Mouse (Mus musculus): Measurements from ENCODE around the gene Atp6ap1. TPM values are rescaled to one million over a fixed set of nuclear protein-coding genes. Genes with fewer than 3 reads are reported as not detected.
A peak's percentile ranks its signal among the peaks of the same experiment; 100 is the strongest.

Gene Atp6ap1
- total and polyA plus RNA-seq, 2 experiments from 2014 or later, result 92.3 to 125 TPM

DNA sequence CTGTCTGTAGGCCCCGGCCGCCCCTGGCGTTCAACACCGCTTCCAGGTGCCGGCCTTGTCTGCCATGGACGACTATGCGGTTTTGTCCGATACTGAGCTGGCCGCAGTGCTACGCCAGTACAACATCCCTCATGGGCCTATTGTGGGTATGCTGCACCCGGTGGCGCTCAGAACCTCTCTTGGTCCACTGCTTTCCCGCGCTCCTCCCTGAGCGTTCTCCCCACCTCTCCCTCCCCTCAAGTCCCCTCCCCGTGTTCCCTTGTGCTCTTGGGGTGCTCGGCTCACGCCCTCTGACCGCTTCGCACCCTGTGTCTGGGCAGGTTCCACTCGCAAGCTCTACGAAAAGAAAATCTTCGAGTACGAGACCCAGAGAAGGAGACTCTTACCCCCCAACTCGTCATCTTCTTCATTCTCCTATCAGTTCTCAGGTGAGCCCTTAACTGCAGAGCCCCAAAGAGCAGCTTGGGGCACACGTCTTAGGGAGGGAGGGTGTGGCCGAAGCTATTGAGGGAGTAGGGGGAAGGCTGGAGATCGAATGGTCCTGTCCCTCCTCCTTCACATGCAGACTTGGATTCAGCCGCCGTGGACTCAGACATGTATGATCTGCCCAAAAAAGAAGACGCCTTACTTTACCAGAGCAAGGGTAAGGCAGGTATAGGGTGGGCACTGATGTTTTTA, 41.9 kb upstream of the Atp6ap1 start:
- Histone ChIP-seq H3K4me2 (ENCODE audit: low read depth, low read length) (peak overlapping the region; percentile 80), H3K27me3 (ENCODE audit: control insufficient read depth, insufficient read depth, low read length) (no peaks in the 10 kb centered on the region), H3K9me3 (replicated peaks; ENCODE audit: control insufficient read depth, low read length) (no peaks in the 10 kb centered on the region), H3K27ac (ENCODE audit: low read depth) (peak overlapping the region; percentile 86), H3K9ac (replicated peaks; ENCODE audit: low read depth, low read length) (peak overlapping the region; percentile 78), H3K4me3 (ENCODE audit: low read depth, low read length) (peak overlapping the region; percentile 63), H3K4me1 (ENCODE audit: control insufficient read depth, insufficient read depth) (0 out of 2 replicates have a peak, but pooled peaks cover 4% of the 10 kb centered on the region), H3K36me3 (replicated peaks; ENCODE audit: control insufficient read depth, insufficient read depth, low read length) (peaks cover 5% of the 10 kb centered on the region; the same call in 1 of the 2 replicates)
- TF ChIP-seq CTCF (IDR thresholded peaks at IDR 0.05; ENCODE audit: low read depth) (no peak), EP300 (IDR thresholded peaks at IDR 0.05; ENCODE audit: low read depth) (no peak)
- peak; percentile 45 for ATAC-seq (ENCODE audit: insufficient read depth, low read depth)
- DNase-seq (ENCODE audit: low spot score), result no peak
- 25% methylated on average over 27 of the region's 31 CpGs for WGBS

DNA sequence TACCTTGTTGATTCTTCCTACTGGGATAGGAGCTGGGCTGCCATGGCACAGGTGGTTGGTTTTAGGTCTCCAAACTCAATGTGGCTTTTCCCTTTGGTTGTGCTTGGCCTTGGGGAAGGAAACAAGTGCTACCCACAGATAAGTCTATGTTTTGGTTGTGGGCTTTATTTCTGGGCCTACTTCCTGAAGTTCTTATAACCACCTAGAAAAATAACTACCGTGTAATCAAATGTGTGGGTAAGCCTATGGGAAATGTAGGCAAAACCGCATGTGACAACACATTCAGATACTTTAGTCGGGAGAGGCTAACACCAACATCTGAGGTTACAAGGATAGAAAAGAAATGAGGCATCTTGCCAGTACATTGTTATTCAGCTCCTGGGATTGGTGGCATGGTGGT, 39.2 kb upstream of the Atp6ap1 start:
- no peak for DNase-seq (ENCODE audit: low spot score)
- Histone ChIP-seq H3K9ac (replicated peaks; ENCODE audit: low read depth, low read length) (no peak overlapping the region), H3K4me1 (ENCODE audit: control insufficient read depth, insufficient read depth) (0 out of 2 replicates have a peak, but pooled peaks cover 4% of the 10 kb centered on the region), H3K27ac (ENCODE audit: low read depth) (no peak overlapping the region), H3K4me2 (ENCODE audit: low read depth, low read length) (no peak overlapping the region), H3K9me3 (replicated peaks; ENCODE audit: control insufficient read depth, low read length) (no peaks in the 10 kb centered on the region), H3K4me3 (ENCODE audit: low read depth, low read length) (no peak overlapping the region), H3K36me3 (replicated peaks; ENCODE audit: control insufficient read depth, insufficient read depth, low read length) (peaks cover 5% of the 10 kb centered on the region; the same call in 1 of the 2 replicates), H3K27me3 (ENCODE audit: control insufficient read depth, insufficient read depth, low read length) (no peaks in the 10 kb centered on the region)
- WGBS, result 90% methylated on average over 3 of the region's 3 CpGs
- TF ChIP-seq EP300 (IDR thresholded peaks at IDR 0.05; ENCODE audit: low read depth), result no peak
- TF ChIP-seq CTCF (IDR thresholded peaks at IDR 0.05; ENCODE audit: low read depth), result no peak
- ATAC-seq (ENCODE audit: insufficient read depth, low read depth), result no peak

DNA sequence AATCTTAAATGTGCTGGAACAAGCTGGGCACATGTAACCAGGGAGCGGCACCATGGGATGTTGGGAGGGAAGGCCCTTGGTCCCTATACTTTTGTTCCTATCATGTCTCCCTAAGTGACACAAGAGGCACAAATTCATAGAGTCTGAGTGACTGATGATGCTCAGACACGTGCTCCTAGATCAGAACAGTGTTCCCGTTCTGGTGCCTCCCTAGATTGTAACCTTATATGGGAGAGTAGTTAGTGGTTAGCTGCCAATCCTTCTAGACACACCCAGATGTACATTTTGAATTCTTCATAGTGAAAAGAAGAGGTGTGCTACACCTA, 27.2 kb upstream of the Atp6ap1 start:
- Histone ChIP-seq H3K9ac (replicated peaks; ENCODE audit: low read depth, low read length) (peak overlapping the region; percentile 60), H3K36me3 (replicated peaks; ENCODE audit: control insufficient read depth, insufficient read depth, low read length) (0 out of 2 replicates have a peak, but pooled peaks cover 5% of the 10 kb centered on the region), H3K9me3 (replicated peaks; ENCODE audit: control insufficient read depth, low read length) (no peaks in the 10 kb centered on the region), H3K4me2 (ENCODE audit: low read depth, low read length) (peak overlapping the region; percentile 63), H3K27ac (ENCODE audit: low read depth) (peak overlapping the region; percentile 94), H3K4me1 (ENCODE audit: control insufficient read depth, insufficient read depth) (0 out of 2 replicates have a peak, but pooled peaks cover 6% of the 10 kb centered on the region), H3K4me3 (ENCODE audit: low read depth, low read length) (peak overlapping the region; percentile 72), H3K27me3 (ENCODE audit: control insufficient read depth, insufficient read depth, low read length) (no peaks in the 10 kb centered on the region)
- TF ChIP-seq CTCF (IDR thresholded peaks at IDR 0.05; ENCODE audit: low read depth) (no peak), EP300 (IDR thresholded peaks at IDR 0.05; ENCODE audit: low read depth) (no peak)
- ATAC-seq (ENCODE audit: insufficient read depth, low read depth), result peak; percentile 53
- 27% methylated on average over 3 of the region's 3 CpGs for WGBS
- DNase-seq (ENCODE audit: low spot score), result peak; percentile 68

DNA sequence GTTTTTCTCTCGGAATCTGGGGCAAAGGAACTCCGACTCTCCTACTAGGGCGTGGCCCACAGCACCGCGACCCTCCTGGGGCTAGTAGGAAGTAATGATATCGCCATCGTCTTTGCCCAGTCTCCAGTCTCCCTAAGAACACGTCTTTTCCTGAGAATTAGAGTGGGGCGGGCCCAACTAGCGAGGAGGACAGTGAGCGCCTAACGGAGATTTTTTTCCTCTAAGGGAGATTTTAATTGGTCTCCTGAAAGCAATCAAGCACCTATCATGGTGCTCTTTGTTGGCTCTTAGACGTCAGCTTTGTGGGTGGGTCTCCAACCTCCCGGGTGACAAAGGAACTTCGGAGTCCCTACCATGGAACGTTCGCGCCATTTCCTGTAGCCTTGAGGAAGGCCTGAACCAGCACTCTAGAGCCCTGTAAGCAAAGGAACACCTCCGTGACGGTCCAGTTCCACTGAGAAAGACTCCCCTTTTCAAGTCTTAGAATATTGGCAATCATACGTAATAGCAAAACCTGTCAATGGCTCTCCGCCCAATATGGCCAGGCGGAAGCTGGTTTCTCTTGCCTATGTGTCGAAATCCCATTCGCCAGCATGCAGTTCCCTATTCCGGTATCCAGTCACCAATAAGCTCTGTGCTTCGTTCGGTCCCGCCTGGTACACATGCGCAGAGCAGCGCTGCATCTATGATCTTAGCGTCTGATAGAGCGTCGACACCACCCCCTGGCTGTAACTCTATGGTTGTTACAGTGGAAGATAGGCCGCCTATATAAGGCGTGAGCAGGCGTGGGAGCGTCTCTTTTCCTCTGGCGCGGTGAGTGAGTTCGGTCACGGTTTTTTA, 26.6 kb upstream of the Atp6ap1 start, which contains the start of gene Rpl10:
Gene Rpl10, plus strand, starts transcription at position 751 of the 840 bp plus-strand sequence.
- peak; percentile 96 for DNase-seq (ENCODE audit: low spot score)
- H3K4me1 ChIP-seq (ENCODE audit: control insufficient read depth, insufficient read depth), result 0 out of 2 replicates have a peak, but pooled peaks cover 6% of the 10 kb centered on the region
- H3K9me3 ChIP-seq (replicated peaks; ENCODE audit: control insufficient read depth, low read length), result no peaks in the 10 kb centered on the region
- TF ChIP-seq EP300 (IDR thresholded peaks at IDR 0.05; ENCODE audit: low read depth) (peak; percentile 88; the same call in 1 of the 2 replicates), CTCF (IDR thresholded peaks at IDR 0.05; ENCODE audit: low read depth) (peak; percentile 33)
- peak within 1 kb of the TSS; percentile 94 for H3K27ac ChIP-seq (ENCODE audit: low read depth)
- peak within 1 kb of the TSS; percentile 78 for H3K9ac ChIP-seq (replicated peaks; ENCODE audit: low read depth, low read length)
- peak within 1 kb of the TSS; percentile 72 for H3K4me3 ChIP-seq (ENCODE audit: low read depth, low read length)
- H3K4me2 ChIP-seq (ENCODE audit: low read depth, low read length), result peak within 1 kb of the TSS; percentile 64
- H3K36me3 ChIP-seq (replicated peaks; ENCODE audit: control insufficient read depth, insufficient read depth, low read length), result 0 out of 2 replicates have a peak, but pooled peaks cover 5% of the 10 kb centered on the region
- H3K27me3 ChIP-seq (ENCODE audit: control insufficient read depth, insufficient read depth, low read length), result no peaks in the 10 kb centered on the region
- peak; percentile 91 for ATAC-seq (ENCODE audit: insufficient read depth, low read depth)
- 16% methylated on average over 42 of the region's 42 CpGs for WGBS

DNA sequence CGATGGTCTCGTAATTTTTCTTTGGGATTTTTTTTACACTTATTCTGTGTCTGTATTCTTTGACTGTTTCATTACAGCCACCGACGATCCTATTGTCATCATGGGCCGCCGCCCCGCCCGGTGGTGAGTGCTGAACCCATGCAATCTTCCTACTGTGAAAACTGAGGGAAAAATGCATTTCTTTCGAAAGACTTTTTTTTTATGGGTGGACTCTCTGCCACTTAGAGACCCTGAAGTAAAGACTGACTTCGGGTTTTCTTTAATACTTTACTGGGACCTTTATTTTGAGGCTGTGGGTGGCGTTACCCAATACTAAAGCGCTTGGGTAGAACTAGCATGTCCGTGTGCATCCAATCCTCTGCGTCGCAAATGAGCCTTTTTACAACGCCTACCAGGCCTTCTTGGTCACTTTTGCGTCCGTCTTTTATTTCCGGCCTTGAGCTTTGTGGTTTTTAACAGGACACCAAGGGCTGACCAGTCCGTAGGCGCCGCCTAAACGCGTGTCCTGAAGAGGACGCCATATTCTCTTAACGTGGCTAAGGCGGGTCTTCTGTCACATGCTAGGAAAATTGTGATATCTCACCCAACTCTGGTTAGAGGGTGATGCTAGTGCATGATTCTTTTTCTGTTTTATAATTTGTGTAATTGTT, 25.9 kb upstream of the Atp6ap1 start:
- Histone ChIP-seq H3K4me3 (ENCODE audit: low read depth, low read length) (peak overlapping the region; percentile 72), H3K9ac (replicated peaks; ENCODE audit: low read depth, low read length) (peak overlapping the region; percentile 78), H3K36me3 (replicated peaks; ENCODE audit: control insufficient read depth, insufficient read depth, low read length) (0 out of 2 replicates have a peak, but pooled peaks cover 5% of the 10 kb centered on the region), H3K4me2 (ENCODE audit: low read depth, low read length) (peak overlapping the region; percentile 64), H3K9me3 (replicated peaks; ENCODE audit: control insufficient read depth, low read length) (no peaks in the 10 kb centered on the region), H3K27me3 (ENCODE audit: control insufficient read depth, insufficient read depth, low read length) (no peaks in the 10 kb centered on the region), H3K4me1 (ENCODE audit: control insufficient read depth, insufficient read depth) (0 out of 2 replicates have a peak, but pooled peaks cover 6% of the 10 kb centered on the region), H3K27ac (ENCODE audit: low read depth) (peak overlapping the region; percentile 75)
- TF ChIP-seq CTCF (IDR thresholded peaks at IDR 0.05; ENCODE audit: low read depth) (no peak), EP300 (IDR thresholded peaks at IDR 0.05; ENCODE audit: low read depth) (no peak)
- WGBS, result 18% methylated on average over 27 of the region's 27 CpGs
- DNase-seq (ENCODE audit: low spot score), result peak; percentile 26
- ATAC-seq (ENCODE audit: insufficient read depth, low read depth), result 0 out of 2 replicates have a peak, but pooled peaks have one; percentile 7

All from heart, postnatal 0 days (tissue).